Mouse (Mus musculus): ENCODE measurements around the gene Slc9a8.

DNA sequence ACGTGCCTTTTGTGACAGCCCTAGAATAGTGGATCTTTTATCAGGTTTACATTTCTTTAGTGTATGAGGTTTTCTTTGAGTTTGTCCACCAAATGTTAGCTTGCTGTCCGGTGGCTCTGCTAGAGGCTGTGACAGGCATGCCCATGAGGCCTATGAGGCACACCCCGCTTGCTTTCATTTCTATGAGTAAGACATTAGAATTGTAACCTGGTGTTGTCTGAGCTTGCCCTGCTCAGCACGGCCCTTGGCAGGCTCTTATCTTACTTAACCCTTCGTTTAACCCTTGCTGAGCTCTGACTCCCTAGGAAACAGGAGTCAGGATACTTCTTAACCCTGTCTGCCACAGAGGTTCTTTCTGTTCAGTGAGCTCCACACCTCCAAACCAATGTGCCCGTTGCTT is 3.9 kb downstream of the Slc9a8 start:
- TF ChIP-seq CTCF (IDR thresholded peaks at IDR 0.05; ENCODE audit: extremely low read depth, insufficient read depth, insufficient read length, insufficient replicate concordance) (no peak), POLR2A (IDR thresholded peaks at IDR 0.05; ENCODE audit: low read depth, low read length) (no peak)

Data from spleen, adult 2 months (tissue).